Mouse (Mus musculus): ENCODE measurements around the gene Dspp.

Gene Dspp

GRCm38 (mm10) chr5:104201153-104201950, 30.8 kb downstream of the Dspp start:
- in situ Hi-C loops (cut with MboI) = no loop called here

- in situ Hi-C loops (cut with MboI) = no loop called here
Observed at GRCm38 (mm10) chr5:104202351-104202750, 31.8 kb downstream of the Dspp start, which contains the start of gene Dmp1. Dmp1 (plus strand) TSS chr5:104202613.

DNA sequence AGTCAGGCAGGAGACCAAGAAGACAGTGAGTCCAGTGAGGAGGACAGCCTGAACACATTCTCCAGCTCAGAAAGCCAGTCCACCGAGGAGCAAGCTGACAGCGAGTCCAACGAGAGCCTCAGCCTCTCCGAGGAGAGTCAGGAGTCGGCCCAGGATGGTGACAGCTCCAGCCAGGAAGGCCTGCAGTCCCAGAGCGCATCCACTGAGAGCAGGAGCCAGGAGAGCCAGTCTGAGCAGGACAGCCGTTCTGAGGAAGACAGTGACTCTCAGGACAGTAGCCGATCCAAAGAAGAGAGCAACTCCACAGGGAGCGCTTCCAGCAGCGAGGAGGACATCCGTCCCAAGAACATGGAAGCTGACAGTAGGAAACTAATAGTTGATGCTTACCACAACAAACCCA, 42.0 kb downstream of the Dspp start:
- in situ Hi-C loops (cut with MboI) = no loop called here

DNA sequence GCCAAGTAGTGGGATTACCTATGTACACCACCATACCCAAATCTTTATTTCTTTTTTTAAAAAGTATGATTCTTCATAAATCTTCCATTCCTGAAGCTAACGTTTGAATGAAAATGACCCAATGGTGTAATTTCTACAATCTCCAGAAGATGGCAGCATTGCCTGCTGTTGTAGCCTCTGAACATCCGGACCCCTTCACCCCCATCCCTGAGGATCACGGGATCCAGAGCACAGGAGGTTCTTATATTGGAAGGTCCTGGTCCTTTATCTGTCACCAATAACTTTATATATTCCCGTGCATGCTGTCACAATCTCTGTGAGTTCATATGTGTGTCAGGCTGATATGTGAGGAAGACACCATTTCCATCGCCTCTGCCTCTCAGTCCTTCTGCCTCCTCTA, 48.4 kb downstream of the Dspp start:
- in situ Hi-C loops (cut with MboI) = no loop called here

- in situ Hi-C loops (cut with MboI) = no loop called here
Observed at GRCm38 (mm10) chr5:104224299-104224698, 53.8 kb downstream of the Dspp start.

GRCm38 (mm10) chr5:104224750-104225149, 54.2 kb downstream of the Dspp start:
- in situ Hi-C loops (cut with MboI) = no loop called here

GRCm38 (mm10) chr5:104228497-104228896, 58.0 kb downstream of the Dspp start:
- in situ Hi-C loops (cut with MboI) = no loop called here

All from mature B cell (primary cell).